Mouse (Mus musculus): ENCODE data around the gene Otop2. TPM values are rescaled to one million over a fixed set of nuclear protein-coding genes. Genes with fewer than 3 reads are reported as not detected.

The Otop2 gene
- total RNA-seq (2015; ENCODE audit: low replicate concordance) (not detected in 2 replicates), total RNA-seq (2017; ENCODE audit: low replicate concordance) (not detected in 2 replicates)

GRCm38 (mm10) chr11:115306863-115307262 is at the start of gene Otop2:
TSS of gene Otop2 (plus strand) at chr11:115307163.
- ATAC-seq (replicated peaks; ENCODE audit: low FRiP score, poor library complexity, severe bottlenecking) = no peak

GRCm38 (mm10) chr11:115257775-115258510 is 49.0 kb upstream of the Otop2 start:
- ATAC-seq (replicated peaks; ENCODE audit: low FRiP score, poor library complexity, severe bottlenecking) = no peak

DNA sequence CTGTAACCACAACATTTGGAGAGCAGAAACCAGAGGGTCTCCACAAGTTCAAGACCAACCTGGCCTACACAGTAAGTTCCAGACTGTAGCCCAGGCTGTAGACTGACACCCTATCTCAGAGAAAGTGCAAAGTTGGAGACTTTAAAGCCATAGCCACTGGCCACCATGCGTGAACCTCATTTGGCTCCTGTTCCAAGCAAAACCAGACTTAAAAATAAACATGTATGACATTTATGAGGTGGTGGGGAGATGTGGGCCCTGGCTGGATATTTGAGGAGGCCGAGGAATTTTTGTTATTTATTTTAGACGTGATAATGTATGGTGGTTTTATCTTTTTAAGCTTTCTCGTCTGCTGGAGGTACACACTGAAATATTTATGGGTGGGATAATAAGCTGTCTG is 47.8 kb upstream of the Otop2 start:
- ATAC-seq (replicated peaks; ENCODE audit: low FRiP score, poor library complexity, severe bottlenecking) = no peak

GRCm38 (mm10) chr11:115262954-115263353 is 44.0 kb upstream of the Otop2 start:
- ATAC-seq (replicated peaks; ENCODE audit: low FRiP score, poor library complexity, severe bottlenecking) = no peak

- no peak for ATAC-seq (replicated peaks; ENCODE audit: low FRiP score, poor library complexity, severe bottlenecking)
These were observed 42.7 kb upstream of the Otop2 start for GRCm38 (mm10) chr11:115264136-115264861.

- ATAC-seq (replicated peaks; ENCODE audit: low FRiP score, poor library complexity, severe bottlenecking) = no peak
These were observed 41.9 kb upstream of the Otop2 start for GRCm38 (mm10) chr11:115264862-115265668.

DNA sequence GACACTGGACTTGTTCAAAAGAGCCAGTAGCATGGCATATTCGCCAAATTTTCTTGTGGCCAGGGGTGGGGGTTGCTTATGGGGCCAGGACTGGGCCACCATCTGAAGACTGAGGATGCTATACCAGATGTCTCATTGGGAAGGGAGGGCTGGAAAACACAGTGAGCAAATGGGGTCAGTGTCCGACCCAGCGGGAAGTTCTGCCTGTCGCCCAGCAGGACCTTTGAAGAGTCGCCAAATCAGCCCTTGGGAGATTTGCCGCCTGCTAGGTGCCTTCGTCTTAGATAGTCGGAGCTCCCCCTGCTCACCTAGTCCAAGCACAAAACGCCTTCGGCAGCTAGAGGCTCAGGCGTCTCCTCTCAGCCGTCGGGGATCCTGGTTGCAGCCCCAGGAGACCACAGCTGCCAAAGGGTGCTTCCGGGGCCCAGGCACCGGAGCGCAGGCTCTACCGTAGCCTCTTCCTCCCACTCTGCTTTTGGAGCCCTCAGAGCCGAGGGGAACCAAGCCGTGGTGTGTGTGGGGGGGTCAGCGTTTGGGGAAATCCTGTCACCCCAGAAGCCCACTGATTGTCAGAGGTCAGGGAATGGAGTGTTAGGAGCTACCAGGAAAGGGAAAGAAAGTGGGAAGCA is 41.1 kb upstream of the Otop2 start:
- ATAC-seq (replicated peaks; ENCODE audit: low FRiP score, poor library complexity, severe bottlenecking) = no peak

DNA sequence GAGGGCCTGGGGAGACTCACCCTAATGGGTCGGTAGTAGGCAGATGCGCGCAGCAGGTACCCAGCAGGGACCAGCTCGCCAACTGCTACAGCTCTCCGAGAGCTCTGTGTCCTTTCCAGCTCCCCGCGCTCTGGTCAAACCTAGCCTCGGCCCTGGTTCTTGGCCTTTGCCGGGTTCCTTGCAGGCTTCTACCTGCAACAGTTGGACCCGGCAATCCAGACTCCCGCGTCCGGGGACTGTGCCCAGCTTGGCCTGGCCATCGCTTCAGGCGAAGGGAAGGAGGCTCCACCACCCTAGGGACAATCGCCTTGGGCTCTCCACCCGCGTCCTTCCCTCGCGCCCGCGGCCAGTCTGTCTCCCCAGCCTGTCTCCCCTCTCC is 40.6 kb upstream of the Otop2 start:
- ATAC-seq (replicated peaks; ENCODE audit: low FRiP score, poor library complexity, severe bottlenecking) = no peak

GRCm38 (mm10) chr11:115267061-115267883 is 39.7 kb upstream of the Otop2 start, which contains the start of gene Grin2c:
TSS of gene Grin2c (minus strand) at chr11:115267243.
- ATAC-seq (replicated peaks; ENCODE audit: low FRiP score, poor library complexity, severe bottlenecking) = no peak

- ATAC-seq (replicated peaks; ENCODE audit: low FRiP score, poor library complexity, severe bottlenecking) = no peak
These were observed 39.0 kb upstream of the Otop2 start for GRCm38 (mm10) chr11:115267958-115268357.

DNA sequence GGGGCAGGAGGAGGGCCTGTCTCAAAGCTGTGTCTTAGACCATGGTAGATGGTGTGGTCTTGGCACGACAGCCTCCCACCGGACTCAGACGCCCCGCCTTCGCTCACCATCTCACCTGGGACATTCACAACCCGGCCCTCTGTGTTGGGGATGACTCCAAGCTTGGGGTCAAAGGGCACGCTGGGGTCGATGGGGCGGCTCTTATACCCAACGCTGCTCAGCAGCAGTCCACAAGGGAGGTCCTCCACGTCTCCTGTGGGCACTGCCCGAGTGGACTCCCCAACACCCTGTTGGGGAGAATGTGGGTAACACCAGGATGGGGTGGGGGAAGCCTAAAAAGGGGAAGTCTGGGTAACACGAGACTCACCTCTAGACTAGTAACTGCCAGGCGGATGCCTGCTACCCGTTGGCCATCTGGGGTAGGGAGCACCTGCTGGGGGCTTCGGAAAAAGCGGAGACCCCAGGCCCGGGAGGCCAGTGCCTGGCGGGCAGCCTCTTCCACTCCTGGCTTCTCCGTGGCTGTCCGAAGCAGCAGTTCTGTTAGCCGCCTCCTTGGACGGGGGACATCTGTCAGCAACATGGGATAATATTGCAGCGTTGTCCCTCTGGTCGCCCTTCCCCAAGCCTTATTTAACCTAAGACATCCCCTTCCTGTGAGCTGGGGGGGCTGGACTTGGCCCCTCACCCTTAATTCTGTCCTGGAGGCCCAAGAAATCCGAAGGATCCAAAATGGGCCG is 37.5 kb upstream of the Otop2 start:
- no peak for ATAC-seq (replicated peaks; ENCODE audit: low FRiP score, poor library complexity, severe bottlenecking)

- peak; percentile 55 for ATAC-seq (replicated peaks; ENCODE audit: low FRiP score, poor library complexity, severe bottlenecking)
These were observed 36.7 kb upstream of the Otop2 start for GRCm38 (mm10) chr11:115270148-115270861.

GRCm38 (mm10) chr11:115271052-115271451 is 35.9 kb upstream of the Otop2 start:
- ATAC-seq (replicated peaks; ENCODE audit: low FRiP score, poor library complexity, severe bottlenecking) = no peak

DNA sequence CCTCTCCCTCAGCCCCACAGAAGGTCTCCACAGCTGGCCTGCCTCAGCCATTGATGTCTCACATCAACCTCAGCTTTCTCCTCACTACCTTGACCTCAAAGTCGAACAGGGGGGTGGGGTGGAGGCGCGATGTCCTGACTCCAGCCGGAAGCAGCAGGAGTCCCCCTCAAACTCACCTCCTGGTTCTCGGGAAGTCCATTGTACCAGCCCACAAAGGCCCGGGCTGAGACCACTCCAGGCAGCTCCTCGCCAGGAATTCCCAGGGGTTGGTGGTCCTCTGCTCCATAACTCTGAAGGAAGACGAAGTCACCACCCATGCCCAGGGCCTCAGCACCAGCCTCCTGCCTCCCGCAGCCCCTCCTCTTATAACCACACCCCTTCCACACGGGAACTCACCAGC is 35.5 kb upstream of the Otop2 start:
- ATAC-seq (replicated peaks; ENCODE audit: low FRiP score, poor library complexity, severe bottlenecking) = no peak

GRCm38 (mm10) chr11:115272894-115273498 is 34.0 kb upstream of the Otop2 start:
- ATAC-seq (replicated peaks; ENCODE audit: low FRiP score, poor library complexity, severe bottlenecking) = no peak

DNA sequence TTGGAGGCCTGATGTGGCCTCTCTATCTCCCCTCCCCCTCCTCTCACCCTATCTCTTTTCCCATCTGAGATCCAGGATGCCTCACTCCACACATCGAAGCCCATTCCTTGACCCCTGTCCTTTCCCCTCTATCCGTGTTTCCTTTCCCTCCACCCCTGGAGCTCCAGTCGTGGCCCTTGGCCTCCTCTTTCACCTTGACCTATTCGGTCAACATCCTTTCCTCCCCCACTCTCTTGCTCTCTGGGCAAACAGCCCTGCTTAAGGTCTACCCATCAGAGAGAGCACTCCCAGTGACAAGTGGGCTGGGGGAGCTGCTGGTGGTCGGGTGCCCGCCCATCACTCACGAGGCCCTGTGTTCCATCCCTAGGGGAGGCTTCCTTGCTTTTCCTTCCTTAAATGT is 33.2 kb upstream of the Otop2 start:
- ATAC-seq (replicated peaks; ENCODE audit: low FRiP score, poor library complexity, severe bottlenecking) = no peak

- ATAC-seq (replicated peaks; ENCODE audit: low FRiP score, poor library complexity, severe bottlenecking) = no peak
These were observed 32.8 kb upstream of the Otop2 start for GRCm38 (mm10) chr11:115274178-115274577.

Measured in erythroblast, adult 5-6 weeks (primary cell).